Mouse (Mus musculus): Measurements from ENCODE around the gene Tmem120a. TPM values are rescaled to one million over a fixed set of nuclear protein-coding genes. Genes with fewer than 3 reads are reported as not detected.
A peak's percentile ranks its signal among the peaks of the same experiment; 100 is the strongest.

Tmem120a gene
- polyA plus RNA-seq, 1 experiment = 41.5 TPM

DNA sequence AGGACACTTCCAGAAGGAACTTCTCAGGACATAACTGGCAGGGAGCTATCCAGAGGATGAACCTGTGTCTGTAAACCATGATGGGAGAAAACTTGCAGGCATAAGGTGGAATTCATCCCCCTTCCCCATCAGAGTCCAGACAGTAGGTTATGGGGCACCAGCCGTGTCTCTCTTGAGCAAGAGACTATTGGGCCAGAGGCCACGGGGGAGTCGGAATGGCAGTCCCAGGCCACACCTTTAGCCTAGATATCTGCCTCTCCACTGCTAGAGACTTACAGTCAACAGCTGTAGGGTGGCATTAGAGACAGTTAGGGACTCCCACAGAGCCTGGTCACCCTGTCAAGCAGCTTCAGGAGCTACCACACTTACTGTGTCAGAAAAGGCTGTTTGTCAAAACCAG is 17.6 kb upstream of the Tmem120a start:
- H3K4me3 ChIP-seq (ENCODE audit: insufficient read depth, low read length) = no peak overlapping the region
- no peak overlapping the region for H3K27ac ChIP-seq (ENCODE audit: insufficient read depth, low read depth, low read length)
- no peak for TF ChIP-seq CTCF (IDR thresholded peaks at IDR 0.05; ENCODE audit: low read depth, low read length)
- TF ChIP-seq POLR2A (IDR thresholded peaks at IDR 0.05; ENCODE audit: borderline replicate concordance, low read depth, low read length) = no peak
- H3K4me1 ChIP-seq (ENCODE audit: control insufficient read depth, insufficient read depth, low read length) = no peaks in the 10 kb centered on the region

- H3K4me1 ChIP-seq (ENCODE audit: control insufficient read depth, insufficient read depth, low read length) = no peaks in the 10 kb centered on the region
- H3K4me3 ChIP-seq (ENCODE audit: insufficient read depth, low read length) = no peak overlapping the region
- TF ChIP-seq CTCF (IDR thresholded peaks at IDR 0.05; ENCODE audit: low read depth, low read length) (no peak), POLR2A (IDR thresholded peaks at IDR 0.05; ENCODE audit: borderline replicate concordance, low read depth, low read length) (no peak)
- H3K27ac ChIP-seq (ENCODE audit: insufficient read depth, low read depth, low read length) = no peak overlapping the region
These were observed 7.3 kb upstream of the Tmem120a start for GRCm38 (mm10) chr5:135751595-135751994.

- no peak for TF ChIP-seq CTCF (IDR thresholded peaks at IDR 0.05; ENCODE audit: low read depth, low read length)
- TF ChIP-seq POLR2A (IDR thresholded peaks at IDR 0.05; ENCODE audit: borderline replicate concordance, low read depth, low read length) = no peak
These were observed 6.8 kb upstream of the Tmem120a start for GRCm38 (mm10) chr5:135751041-135751440.

GRCm38 (mm10) chr5:135744742-135745141 is 494 bp upstream of the Tmem120a start:
- H3K27ac ChIP-seq (ENCODE audit: insufficient read depth, low read depth, low read length) = peak overlapping the region; percentile 21; the same call in 1 of the 2 replicates
- TF ChIP-seq POLR2A (IDR thresholded peaks at IDR 0.05; ENCODE audit: borderline replicate concordance, low read depth, low read length) (no peak), CTCF (IDR thresholded peaks at IDR 0.05; ENCODE audit: low read depth, low read length) (no peak)
- H3K4me1 ChIP-seq (ENCODE audit: control insufficient read depth, insufficient read depth, low read length) = peaks cover 19% of the 10 kb centered on the region
- H3K4me3 ChIP-seq (ENCODE audit: insufficient read depth, low read length) = no peak overlapping the region; the same call in 1 of the 2 replicates

More at GRCm38 (mm10) chr5:135751041-135751440, 6.8 kb upstream of the Tmem120a start:
- Histone ChIP-seq H3K4me3 (ENCODE audit: insufficient read depth, low read length) (no peak overlapping the region), H3K27ac (ENCODE audit: insufficient read depth, low read depth, low read length) (no peak overlapping the region), H3K4me1 (ENCODE audit: control insufficient read depth, insufficient read depth, low read length) (no peaks in the 10 kb centered on the region)

- no peak for TF ChIP-seq CTCF (IDR thresholded peaks at IDR 0.05; ENCODE audit: low read depth, low read length)
- no peak for TF ChIP-seq POLR2A (IDR thresholded peaks at IDR 0.05; ENCODE audit: borderline replicate concordance, low read depth, low read length)
These were observed 1.1 kb downstream of the Tmem120a start for GRCm38 (mm10) chr5:135742941-135743740.

DNA sequence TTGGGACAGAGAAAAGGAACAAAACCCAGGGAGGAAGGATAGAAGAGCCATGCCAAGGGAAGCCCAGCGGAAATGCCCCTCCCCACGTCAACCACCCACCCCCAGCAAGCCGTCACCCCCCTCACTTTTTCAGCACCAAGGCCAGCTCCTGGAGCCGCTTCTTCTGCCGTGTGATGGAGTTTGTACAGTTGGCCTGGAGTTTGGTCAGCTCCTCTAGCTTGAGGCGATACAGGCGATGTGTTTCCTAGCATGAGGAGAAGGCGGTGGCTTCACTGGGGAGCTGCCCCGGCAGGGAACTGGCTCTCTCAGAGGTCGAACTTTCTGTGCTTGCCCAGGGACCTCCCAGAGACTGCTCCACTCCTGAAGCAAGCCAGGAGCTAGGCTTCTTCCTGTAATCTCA is 2.1 kb downstream of the Tmem120a start:
- H3K4me3 ChIP-seq (ENCODE audit: insufficient read depth, low read length) = no peak overlapping the region
- TF ChIP-seq CTCF (IDR thresholded peaks at IDR 0.05; ENCODE audit: low read depth, low read length) (no peak), POLR2A (IDR thresholded peaks at IDR 0.05; ENCODE audit: borderline replicate concordance, low read depth, low read length) (no peak)
- H3K27ac ChIP-seq (ENCODE audit: insufficient read depth, low read depth, low read length) = no peak overlapping the region
- peaks cover 21% of the 10 kb centered on the region for H3K4me1 ChIP-seq (ENCODE audit: control insufficient read depth, insufficient read depth, low read length)

More at GRCm38 (mm10) chr5:135742941-135743740, 1.1 kb downstream of the Tmem120a start:
- Histone ChIP-seq H3K27ac (ENCODE audit: insufficient read depth, low read depth, low read length) (no peak overlapping the region), H3K4me3 (ENCODE audit: insufficient read depth, low read length) (peak overlapping the region; percentile 98), H3K4me1 (ENCODE audit: control insufficient read depth, insufficient read depth, low read length) (peaks cover 21% of the 10 kb centered on the region)

GRCm38 (mm10) chr5:135738266-135738665 is 6.0 kb downstream of the Tmem120a start:
- no peak for TF ChIP-seq CTCF (IDR thresholded peaks at IDR 0.05; ENCODE audit: low read depth, low read length)
- no peak for TF ChIP-seq POLR2A (IDR thresholded peaks at IDR 0.05; ENCODE audit: borderline replicate concordance, low read depth, low read length)
- Histone ChIP-seq H3K4me3 (ENCODE audit: insufficient read depth, low read length) (no peak overlapping the region), H3K4me1 (ENCODE audit: control insufficient read depth, insufficient read depth, low read length) (peaks cover 17% of the 10 kb centered on the region), H3K27ac (ENCODE audit: insufficient read depth, low read depth, low read length) (no peak overlapping the region)

GRCm38 (mm10) chr5:135737154-135737553 is 7.1 kb downstream of the Tmem120a start:
- no peak for TF ChIP-seq POLR2A (IDR thresholded peaks at IDR 0.05; ENCODE audit: borderline replicate concordance, low read depth, low read length)
- peak; percentile 56 for TF ChIP-seq CTCF (IDR thresholded peaks at IDR 0.05; ENCODE audit: low read depth, low read length)
- Histone ChIP-seq H3K4me3 (ENCODE audit: insufficient read depth, low read length) (no peak overlapping the region), H3K4me1 (ENCODE audit: control insufficient read depth, insufficient read depth, low read length) (peaks cover 9% of the 10 kb centered on the region), H3K27ac (ENCODE audit: insufficient read depth, low read depth, low read length) (no peak overlapping the region)

DNA sequence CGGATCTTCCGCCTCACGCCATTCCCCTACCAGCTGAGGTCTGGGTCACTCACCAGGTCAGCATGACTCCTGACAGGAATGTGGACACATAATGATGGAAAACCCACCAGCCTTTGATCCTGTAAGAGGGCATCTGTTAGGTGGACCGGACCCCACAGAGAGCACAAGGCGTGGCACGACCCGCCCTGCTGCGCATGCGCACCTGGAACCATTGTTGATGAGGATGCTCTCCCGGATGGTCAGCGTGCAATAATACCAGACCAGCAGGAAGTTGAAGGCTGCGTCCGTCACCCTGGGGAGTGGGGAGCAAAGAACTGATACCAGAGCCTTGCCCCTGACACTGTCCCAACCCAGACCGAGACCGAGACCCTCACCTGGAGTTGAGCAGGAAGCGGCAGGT is 7.7 kb downstream of the Tmem120a start:
- Histone ChIP-seq H3K4me1 (ENCODE audit: control insufficient read depth, insufficient read depth, low read length) (peaks cover 7% of the 10 kb centered on the region), H3K27ac (ENCODE audit: insufficient read depth, low read depth, low read length) (no peak overlapping the region), H3K4me3 (ENCODE audit: insufficient read depth, low read length) (no peak overlapping the region)
- TF ChIP-seq POLR2A (IDR thresholded peaks at IDR 0.05; ENCODE audit: borderline replicate concordance, low read depth, low read length) = no peak
- no peak for TF ChIP-seq CTCF (IDR thresholded peaks at IDR 0.05; ENCODE audit: low read depth, low read length)

- H3K27ac ChIP-seq (ENCODE audit: insufficient read depth, low read depth, low read length) = no peak overlapping the region
- H3K4me1 ChIP-seq (ENCODE audit: control insufficient read depth, insufficient read depth, low read length) = peaks cover 2% of the 10 kb centered on the region; the same call in 1 of the 2 replicates
- TF ChIP-seq POLR2A (IDR thresholded peaks at IDR 0.05; ENCODE audit: borderline replicate concordance, low read depth, low read length) = no peak
- TF ChIP-seq CTCF (IDR thresholded peaks at IDR 0.05; ENCODE audit: low read depth, low read length) = no peak
- H3K4me3 ChIP-seq (ENCODE audit: insufficient read depth, low read length) = no peak overlapping the region
These were observed 8.5 kb downstream of the Tmem120a start for GRCm38 (mm10) chr5:135735741-135736140.
